Mouse (Mus musculus) adrenal gland, adult 18-20 months (tissue): ENCODE data around the gene Uqcrc2. TPM values are rescaled to one million over a fixed set of nuclear protein-coding genes. Genes with fewer than 3 reads are reported as not detected.

Source experiments
- DNase-seq, 2 experiments: peaks; one replicate each; pipeline ENCODE4 v3.0.0; 2021 to 2022; ENCODE audit warnings: low spot score in 2 of 2
- total RNA-seq, 2 experiments: library from RNA; stranded (reverse); gene quantifications; 1 replicate in 1 of 2; 2 replicates in 1 of 2; pipeline ENCODE4 v1.2.3; 2021

Uqcrc2 gene
- total RNA-seq, 2 experiments from 2014 or later, result 378 to 592 TPM

DNA sequence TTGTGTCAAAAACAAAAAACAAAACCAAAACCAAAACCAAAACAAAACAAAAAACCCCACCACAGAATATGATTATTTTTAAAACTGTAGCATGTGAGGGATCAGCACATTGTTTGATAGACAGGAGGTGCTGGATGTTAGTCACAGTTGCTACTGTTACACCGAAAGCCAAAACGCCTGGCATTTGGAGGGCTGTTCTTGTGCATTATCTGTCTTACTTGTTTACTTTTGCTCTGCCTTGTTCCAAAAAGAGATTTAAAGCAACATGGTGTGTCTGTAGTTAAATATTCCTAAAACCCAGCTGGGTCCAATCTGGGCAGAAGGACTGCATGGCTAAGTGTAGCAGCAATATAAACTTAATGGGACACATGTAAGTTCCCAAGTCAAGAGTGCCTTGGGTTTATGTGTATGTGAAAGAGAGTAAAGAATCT, 49.8 kb downstream of the Uqcrc2 start:
- DNase-seq, result no peak

DNA sequence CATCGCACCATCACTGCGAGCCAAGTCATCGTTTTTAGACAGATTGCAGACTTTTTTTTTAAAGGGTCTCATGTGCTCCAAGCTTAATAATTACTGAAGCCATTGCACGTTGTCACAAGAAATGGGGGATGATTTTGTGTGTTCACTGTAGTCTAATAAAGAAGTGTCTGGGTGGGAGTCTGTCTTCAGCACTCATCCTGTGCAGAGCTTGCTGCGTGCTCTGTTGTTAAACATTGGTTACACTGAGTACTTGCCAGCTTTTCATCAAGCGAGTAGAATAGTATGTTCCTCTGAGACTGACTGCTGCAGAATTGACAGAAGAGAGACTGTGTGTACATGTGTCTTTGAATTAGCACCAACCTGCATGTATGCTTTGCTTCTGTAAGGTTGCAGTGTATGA, 50.3 kb downstream of the Uqcrc2 start:
- DNase-seq, result no peak

DNA sequence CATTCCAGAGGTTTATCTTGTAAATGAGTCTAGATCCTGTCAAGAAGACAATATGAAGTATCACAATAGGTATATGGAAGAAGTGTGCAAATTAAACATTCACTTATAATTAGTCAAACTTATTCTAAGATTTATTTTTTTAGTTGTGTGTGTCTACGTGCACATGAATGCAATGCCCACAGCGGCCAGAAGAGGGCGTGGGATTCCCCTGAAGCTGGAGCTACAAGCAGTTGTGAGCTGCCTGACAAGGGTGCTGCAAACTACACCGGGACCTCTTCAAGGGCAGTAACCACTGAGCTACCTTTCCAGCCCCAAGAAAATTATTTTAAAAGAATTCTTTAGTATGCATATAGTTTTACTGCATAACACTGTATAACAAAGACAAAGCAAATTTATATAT, 55.7 kb downstream of the Uqcrc2 start:
- no peak for DNase-seq

DNA sequence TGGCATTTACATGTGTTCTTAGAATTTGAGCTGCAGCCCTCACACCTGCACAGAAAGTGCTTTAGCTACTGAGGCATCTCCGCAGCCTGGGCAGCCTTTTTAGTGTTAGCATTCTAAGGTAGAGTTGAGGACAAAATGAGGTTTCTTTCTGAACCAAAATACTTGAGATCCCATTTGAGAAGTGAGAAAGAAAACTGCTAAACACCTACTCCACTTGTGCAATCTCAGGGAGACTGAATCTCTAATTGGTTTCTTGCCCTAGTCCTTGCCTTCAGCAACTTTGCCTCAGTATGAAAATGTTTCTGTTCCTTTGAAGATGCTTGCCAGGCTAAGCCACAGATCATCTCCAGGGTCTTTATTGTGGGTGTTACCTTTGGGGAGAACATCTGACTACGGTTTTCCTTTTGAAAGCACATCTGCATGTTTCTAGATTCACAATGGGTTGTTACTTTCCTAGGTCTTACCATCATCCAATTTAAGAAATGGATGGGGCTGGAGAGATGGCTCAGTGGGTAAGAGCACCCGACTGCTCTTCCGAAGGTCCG, 58.9 kb downstream of the Uqcrc2 start:
- DNase-seq, result no peak

DNA sequence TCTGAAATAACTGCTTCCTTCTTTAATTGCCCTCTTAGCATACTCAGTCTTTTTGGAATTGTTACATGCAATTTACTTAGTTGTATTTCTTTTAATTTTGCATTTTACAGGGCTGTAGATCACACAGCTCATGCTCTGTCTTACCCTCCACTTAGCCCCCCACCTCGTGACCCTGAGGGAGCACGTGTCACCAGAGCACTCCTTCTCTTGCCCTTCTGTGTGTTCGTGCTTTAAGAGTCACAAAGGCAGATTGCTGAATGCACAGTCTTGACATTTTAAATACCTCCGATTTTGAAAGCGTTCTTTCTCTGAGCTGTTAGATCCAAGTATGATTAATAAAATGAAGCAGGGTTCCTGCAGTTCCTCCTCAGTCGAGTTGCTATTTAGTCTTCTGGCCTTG, 60.2 kb downstream of the Uqcrc2 start:
- DNase-seq, result no peak

DNA sequence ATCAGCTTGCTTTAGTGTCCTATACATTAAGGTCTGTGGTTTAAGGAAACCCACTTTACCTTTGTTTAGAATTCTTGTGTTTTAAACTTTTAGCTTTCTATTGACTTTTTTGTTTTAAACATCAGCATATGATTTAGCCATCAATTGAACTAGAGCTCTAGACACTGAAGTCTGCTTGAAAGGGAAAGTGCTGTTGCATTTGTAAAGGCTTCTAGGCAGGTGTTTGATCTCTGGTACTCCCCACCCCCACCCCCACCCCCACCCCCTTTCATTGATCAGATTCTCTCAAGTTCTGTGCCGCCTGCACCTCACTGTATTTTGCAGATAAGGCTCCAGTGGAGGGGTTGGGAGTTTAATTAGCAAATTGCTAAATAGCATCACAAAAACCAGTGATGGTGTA, 60.7 kb downstream of the Uqcrc2 start:
- no peak for DNase-seq

DNA sequence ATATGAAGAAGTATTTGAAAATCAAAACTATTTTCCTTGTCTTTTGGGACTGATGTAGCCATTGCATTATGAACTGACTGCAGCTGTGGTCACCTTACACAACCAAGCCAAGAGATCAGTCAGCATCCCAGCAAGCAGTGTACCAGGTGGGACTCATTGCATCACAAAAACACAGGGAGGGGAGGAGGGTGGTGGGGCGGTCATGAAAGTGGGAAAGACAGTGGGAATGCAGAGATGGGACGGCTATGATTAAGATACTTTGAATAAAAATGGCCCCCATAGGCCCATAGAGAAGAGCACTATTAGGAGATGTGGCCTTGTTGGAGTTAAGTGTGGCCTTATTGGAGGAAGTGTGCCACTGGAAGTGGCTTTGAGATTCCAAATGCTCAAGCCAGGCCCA, 61.4 kb downstream of the Uqcrc2 start:
- DNase-seq, result no peak

DNA sequence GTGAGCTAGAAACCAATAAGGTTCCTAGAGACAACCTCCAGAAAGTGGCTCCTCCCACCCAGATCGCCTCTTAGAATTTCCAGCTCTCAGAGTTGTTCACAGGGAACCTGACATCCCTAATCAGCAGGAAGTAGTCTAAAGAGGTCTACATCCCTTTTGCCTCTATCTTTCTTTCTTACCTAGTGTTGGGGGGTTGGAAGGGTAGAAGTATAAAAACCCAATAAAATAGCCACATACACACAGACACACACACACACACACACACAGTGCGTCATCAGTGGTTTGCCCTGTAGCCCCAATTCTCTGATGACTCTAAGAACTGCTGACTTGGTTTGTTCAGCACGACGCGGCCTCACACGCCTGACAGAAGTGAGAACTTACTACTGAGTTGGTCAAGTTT, 64.6 kb downstream of the Uqcrc2 start:
- no peak for DNase-seq

DNA sequence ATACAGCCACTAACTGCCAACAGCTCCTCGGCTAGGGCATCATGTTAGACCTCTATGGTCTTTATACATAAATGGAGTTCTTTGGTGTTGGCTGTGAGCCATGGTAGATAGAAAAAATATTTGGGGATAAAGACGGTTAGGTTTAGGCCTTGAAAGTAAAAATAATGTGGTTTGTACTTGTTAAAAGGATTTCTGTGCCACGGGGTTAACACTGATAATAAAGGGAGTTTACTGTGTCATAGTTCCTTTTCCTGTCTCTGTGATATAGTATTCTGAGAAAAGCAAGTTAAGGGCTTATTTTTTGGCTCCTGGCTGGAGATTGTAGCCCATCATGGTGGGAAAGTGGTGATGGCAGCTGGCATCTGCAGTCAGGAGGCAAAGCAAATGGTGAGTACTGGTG, 68.9 kb downstream of the Uqcrc2 start:
- no peak for DNase-seq

Other genes starting within 250 kb of the Uqcrc2 start
- gene Abca16, start 225.5 kb upstream of the Uqcrc2 start, total RNA-seq, result not detected
- gene Pdzd9, start 35.2 kb downstream of the Uqcrc2 start, total RNA-seq, result not detected
- gene Mosmo, start 42.4 kb downstream of the Uqcrc2 start, total RNA-seq, result 10 to 100 TPM; 40.6 to 47.6 TPM
- gene Vwa3a, start 104.1 kb downstream of the Uqcrc2 start, total RNA-seq, result 1 to 10 TPM; 2.3 to 2.6 TPM
- gene Gm5737, start 177.2 kb downstream of the Uqcrc2 start, total RNA-seq, result not detected
- 10 to 100 TPM; 20.9 to 22.4 TPM for gene Eef2k, start 207.7 kb downstream of the Uqcrc2 start, total RNA-seq